Comparison of ENCODE assay signal across 14 mouse cellular contexts in the genomic region with DNA sequence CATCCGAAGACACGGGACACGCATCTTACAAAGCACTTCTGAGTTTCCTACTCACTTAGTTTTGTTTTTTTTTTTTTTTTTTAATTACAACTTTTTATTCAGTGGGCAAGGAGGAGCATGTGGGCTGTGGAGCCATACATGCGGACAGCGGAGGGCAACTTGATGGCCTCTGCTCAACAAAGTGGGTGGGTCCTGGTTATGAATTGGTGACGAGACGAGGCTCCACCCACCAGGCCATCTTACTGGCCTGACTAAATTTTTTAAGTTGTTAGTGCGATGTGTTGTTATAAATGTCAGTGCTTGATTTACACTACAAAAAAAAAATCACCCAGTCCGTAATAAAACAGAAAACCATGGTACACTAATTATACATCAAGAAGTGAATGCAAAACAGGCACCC.
"Had no signal": no experiment of that assay in that cellular context is flagged by ENCODE, and none has a peak within 500 bp of the region (broad histone marks: within the 10 kb centered on the region; RNA-seq: fewer than 3 reads in every experiment).

No protein-coding gene starts in this region.

- H3K27ac ChIP-seq: layer of hippocampus, adult 2 months; limb, embryonic 12.5 days; liver, embryonic 13.5 days; lung, embryonic 15.5 days; macrophage; midbrain, embryonic 15.5 days; neural tube, embryonic 12.5 days had no signal

- H3K4me2 ChIP-seq: limb, embryonic 12.5 days; liver, embryonic 13.5 days; lung, embryonic 15.5 days; midbrain, embryonic 11.5 days; midbrain, embryonic 15.5 days; neural tube, embryonic 12.5 days had no signal

- DNase-seq: kidney, postnatal 10 days; liver; liver, embryonic 13.5 days; liver, postnatal 0 days; thymus, adult 2 months; thymus, postnatal 25 days had no signal

- H3K9ac ChIP-seq: limb, embryonic 12.5 days; liver, embryonic 13.5 days; liver, postnatal 0 days; lung, embryonic 15.5 days; midbrain, embryonic 15.5 days; neural tube, embryonic 12.5 days had no signal

- H3K9me3 ChIP-seq: limb, embryonic 12.5 days; liver, embryonic 13.5 days; lung, embryonic 15.5 days; megakaryocyte, embryonic 14.5 days; midbrain, embryonic 15.5 days; neural tube, embryonic 12.5 days had no signal

- ATAC-seq: liver, postnatal 0 days; midbrain, embryonic 15.5 days had no signal

- H3K4me3 ChIP-seq: layer of hippocampus, adult 2 months; limb, embryonic 12.5 days; liver, embryonic 13.5 days; lung, embryonic 15.5 days; megakaryocyte, embryonic 14.5 days; midbrain, embryonic 15.5 days; neural tube, embryonic 12.5 days had no signal

- H3K27me3 ChIP-seq: limb, embryonic 12.5 days; liver, embryonic 13.5 days; lung, embryonic 15.5 days; midbrain, embryonic 15.5 days; neural tube, embryonic 12.5 days had no signal

- H3K4me1 ChIP-seq: limb, embryonic 12.5 days; lung, embryonic 15.5 days; midbrain, embryonic 15.5 days; neural tube, embryonic 12.5 days had no signal
